Mouse (Mus musculus): ENCODE measurements around the gene Trpm3.

GRCm38 (mm10) chr19:22656466-22657215, 517.8 kb downstream of the Trpm3 start:
- no peak for TF ChIP-seq CTCF (IDR thresholded peaks at IDR 0.05; ENCODE audit: borderline replicate concordance, control insufficient read depth, extremely low read depth, insufficient read depth, low read length, poor library complexity)
- no peak for TF ChIP-seq POLR2A (IDR thresholded peaks at IDR 0.05; ENCODE audit: control insufficient read depth, extremely low read depth, insufficient read depth, low read length, poor library complexity)
